Mouse (Mus musculus): Measurements from ENCODE around the gene Dapk2. TPM values are rescaled to one million over a fixed set of nuclear protein-coding genes. Genes with fewer than 3 reads are reported as not detected.

The Dapk2 gene
- polyA plus RNA-seq, 1 experiment, result 7.0 TPM

GRCm38 (mm10) chr9:66142265-66142664 is 15.8 kb upstream of the Dapk2 start:
- DNase-seq (ENCODE audit: low spot score), result no peak

- DNase-seq (ENCODE audit: low spot score), result no peak
Observed at GRCm38 (mm10) chr9:66144248-66144647, 13.8 kb upstream of the Dapk2 start.

- DNase-seq (ENCODE audit: low spot score), result no peak
Observed at GRCm38 (mm10) chr9:66146141-66146540, 11.9 kb upstream of the Dapk2 start.

GRCm38 (mm10) chr9:66152011-66152410 is 6.0 kb upstream of the Dapk2 start:
- DNase-seq (ENCODE audit: low spot score), result no peak

GRCm38 (mm10) chr9:66153594-66153993 is 4.4 kb upstream of the Dapk2 start:
- DNase-seq (ENCODE audit: low spot score), result no peak

GRCm38 (mm10) chr9:66154013-66154412 is 4.0 kb upstream of the Dapk2 start:
- no peak for DNase-seq (ENCODE audit: low spot score)

GRCm38 (mm10) chr9:66155534-66155933 is 2.5 kb upstream of the Dapk2 start:
- DNase-seq (ENCODE audit: low spot score), result no peak

GRCm38 (mm10) chr9:66158885-66159430 is 935 bp downstream of the Dapk2 start:
- no peak for DNase-seq (ENCODE audit: low spot score)

- DNase-seq (ENCODE audit: low spot score), result no peak
Observed at GRCm38 (mm10) chr9:66160155-66160554, 2.1 kb downstream of the Dapk2 start.

GRCm38 (mm10) chr9:66162995-66163394 is 5.0 kb downstream of the Dapk2 start:
- DNase-seq (ENCODE audit: low spot score), result no peak

GRCm38 (mm10) chr9:66167222-66167621 is 9.2 kb downstream of the Dapk2 start:
- DNase-seq (ENCODE audit: low spot score), result no peak

GRCm38 (mm10) chr9:66168233-66168632 is 10.2 kb downstream of the Dapk2 start:
- no peak for DNase-seq (ENCODE audit: low spot score)

GRCm38 (mm10) chr9:66170506-66170905 is 12.5 kb downstream of the Dapk2 start:
- DNase-seq (ENCODE audit: low spot score), result no peak

- DNase-seq (ENCODE audit: low spot score), result no peak
Observed at GRCm38 (mm10) chr9:66171275-66171921, 13.4 kb downstream of the Dapk2 start.

GRCm38 (mm10) chr9:66173316-66173855 is 15.4 kb downstream of the Dapk2 start:
- DNase-seq (ENCODE audit: low spot score), result no peak

- no peak for DNase-seq (ENCODE audit: low spot score)
Observed at GRCm38 (mm10) chr9:66174985-66175384, 17.0 kb downstream of the Dapk2 start.

- no peak for DNase-seq (ENCODE audit: low spot score)
Observed at GRCm38 (mm10) chr9:66177975-66178374, 20.0 kb downstream of the Dapk2 start.

- DNase-seq (ENCODE audit: low spot score), result no peak
Observed at GRCm38 (mm10) chr9:66179795-66180194, 21.8 kb downstream of the Dapk2 start.

- no peak for DNase-seq (ENCODE audit: low spot score)
Observed at GRCm38 (mm10) chr9:66181126-66181825, 23.3 kb downstream of the Dapk2 start.

- DNase-seq (ENCODE audit: low spot score), result no peak
Observed at GRCm38 (mm10) chr9:66181826-66182678, 24.0 kb downstream of the Dapk2 start.

- no peak for DNase-seq (ENCODE audit: low spot score)
Observed at GRCm38 (mm10) chr9:66182679-66182993, 24.6 kb downstream of the Dapk2 start.

- DNase-seq (ENCODE audit: low spot score), result no peak
Observed at GRCm38 (mm10) chr9:66183023-66183422, 25.0 kb downstream of the Dapk2 start.

Data from urinary bladder, adult 2 months (tissue).